Mouse (Mus musculus) brain, embryonic 14.5 days (tissue): ENCODE measurements at regions not wholly inside any gene's neighbourhood (a gene's known extent, or its start where the extent isn't known, plus 50 kb on each side); places are given as distances from the start of the nearest gene placed in this dataset.

Source experiments
- CTCF ChIP-seq: fragments of 200-500 bp; IDR thresholded peaks from 2 replicates; pipeline ENCODE4 v1.5.1; 2012; ENCODE audit warnings: inconsistent platforms, mild to moderate bottlenecking, moderate library complexity, borderline replicate concordance; ENCODE audit not compliant: insufficient read depth, insufficient read length; ENCODE audit errors: extremely low read depth
- POLR2A ChIP-seq: fragments of 200-500 bp; IDR thresholded peaks from 2 replicates; pipeline ENCODE4 v1.6.1; 2012; ENCODE audit warnings: mild to moderate bottlenecking, inconsistent platforms, borderline replicate concordance; ENCODE audit not compliant: poor library complexity, insufficient read depth, insufficient read length, severe bottlenecking; ENCODE audit errors: extremely low read depth

GRCm38 (mm10) chr13:101552451-101552850, 215.6 kb downstream of the Pik3r1 start:
- TF ChIP-seq CTCF, result no peak
- TF ChIP-seq POLR2A, result no peak
